Mouse (Mus musculus) R1 (cell line): ENCODE results near the gene Atp6v0b.

Experiments
- DNase-seq: peaks from one replicate; pipeline ENCODE4 v3.0.0-alpha.2; 2018; ENCODE audit warnings: low read depth, low spot score

Atp6v0b gene

GRCm38 (mm10) chr4:117836204-117836767, 50.8 kb downstream of the Atp6v0b start:
- DNase-seq: peak; percentile 94

GRCm38 (mm10) chr4:117835531-117836111, 51.5 kb downstream of the Atp6v0b start:
- peak; percentile 62 for DNase-seq

- peak; percentile 91 for DNase-seq
Observed at GRCm38 (mm10) chr4:117834845-117835530, 52.1 kb downstream of the Atp6v0b start.

- DNase-seq: no peak
Observed at GRCm38 (mm10) chr4:117834457-117834844, 52.7 kb downstream of the Atp6v0b start, which contains the start of gene Slc6a9. Gene Slc6a9, plus strand, starts transcription at chr4:117834506.
